Mouse (Mus musculus): ENCODE results near the gene Mmp15.

Gene Mmp15

DNA sequence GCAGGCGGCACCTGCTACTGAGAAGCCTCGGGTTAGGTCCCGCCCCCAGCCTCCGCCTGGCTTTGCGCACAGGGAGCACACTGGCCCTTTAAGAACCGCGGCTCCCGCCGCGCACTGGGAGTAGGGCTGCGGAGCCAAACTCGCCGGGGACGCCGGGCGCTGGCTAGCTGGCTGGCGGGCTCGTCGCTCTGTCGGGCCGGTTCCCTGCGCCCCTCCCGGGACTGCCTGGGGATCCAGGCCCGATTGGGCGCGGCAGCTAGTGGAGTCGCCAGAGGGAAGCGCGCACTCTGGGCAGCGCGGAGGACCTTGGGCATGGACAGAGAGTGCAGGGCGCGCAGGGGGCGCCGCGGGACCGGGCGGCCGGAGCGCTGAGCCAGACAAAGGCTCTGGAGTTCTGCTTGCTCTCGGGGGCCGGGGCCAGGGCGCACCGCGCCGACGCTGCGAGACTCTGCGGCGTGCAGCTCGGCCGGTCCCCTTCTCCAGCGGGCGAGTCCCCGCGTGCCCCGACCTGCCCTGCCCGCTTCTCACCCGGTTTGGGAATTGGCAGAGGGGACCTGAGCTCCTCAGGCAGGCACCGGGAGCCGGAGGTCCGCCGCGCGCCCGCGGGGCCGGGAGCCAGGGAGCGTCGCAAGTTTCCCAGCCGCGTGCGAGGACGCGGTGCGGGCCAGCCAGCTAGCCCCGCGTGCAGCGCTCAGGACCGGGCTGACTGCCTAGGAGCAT is at the start of gene Mmp15:
Mmp15 (plus strand) TSS at position 118 of the 720 bp plus-strand sequence.
- DNase-seq (ENCODE audit: low read depth, low spot score) = no peak

DNA sequence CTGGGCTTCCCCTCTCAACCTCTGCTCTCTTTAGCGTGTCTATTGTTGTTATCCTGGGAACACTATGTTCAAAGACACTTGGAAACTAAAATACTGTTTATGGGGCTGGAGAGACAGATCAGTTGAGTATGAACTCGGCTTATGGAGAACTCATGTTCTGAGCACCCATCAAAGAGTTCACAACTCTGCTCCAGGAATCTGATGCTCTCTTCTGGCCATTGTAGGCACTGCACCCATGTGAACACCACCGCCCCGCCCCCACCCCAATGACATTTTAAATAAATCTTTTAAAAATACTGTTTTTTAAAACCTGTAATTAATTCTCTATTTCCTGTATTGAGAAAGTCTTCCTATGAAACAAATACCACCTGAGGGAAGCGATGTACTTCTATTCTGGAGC is 49.7 kb upstream of the Mmp15 start:
- DNase-seq (ENCODE audit: low read depth, low spot score) = no peak

DNA sequence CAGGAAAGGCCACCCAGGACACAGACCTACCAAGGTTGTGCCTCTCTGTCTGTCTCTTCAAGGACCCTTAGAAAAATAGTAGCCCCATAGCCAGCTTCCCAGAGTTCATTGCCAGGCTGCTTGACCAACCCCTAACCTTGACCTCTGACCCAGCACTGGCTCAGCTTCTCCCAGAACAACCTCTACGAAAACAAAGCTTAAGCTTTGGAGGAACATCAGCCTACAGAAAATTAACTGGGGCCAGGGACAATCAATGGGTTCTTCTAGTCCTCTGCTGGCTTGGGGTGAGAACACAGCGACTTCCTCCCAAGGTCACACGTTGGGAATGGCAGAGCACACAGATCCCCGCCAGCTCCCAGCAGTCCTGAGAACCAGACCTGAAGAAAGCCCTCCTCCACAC is 46.5 kb upstream of the Mmp15 start:
- DNase-seq (ENCODE audit: low read depth, low spot score) = no peak

DNA sequence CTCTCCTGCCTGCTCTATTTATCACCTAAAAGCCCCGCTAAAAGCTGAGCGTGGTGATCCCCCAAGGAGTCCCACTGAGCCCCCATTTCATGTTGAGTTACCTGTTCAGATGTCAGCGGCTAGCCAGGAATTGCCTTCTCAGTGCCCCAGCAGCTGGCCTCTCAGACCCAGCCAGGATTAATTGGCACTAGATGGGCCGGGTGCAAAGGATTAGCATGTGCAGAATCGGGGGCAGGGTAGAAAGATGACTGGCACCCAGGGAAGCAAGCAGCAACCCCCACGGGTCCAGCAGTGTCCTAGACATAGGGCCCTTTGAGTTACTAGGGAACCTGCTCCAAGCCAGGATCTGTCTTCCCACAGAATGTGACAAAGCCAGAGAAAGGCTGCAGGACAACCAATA is 45.6 kb upstream of the Mmp15 start, which contains the start of gene Cngb1:
Cngb1 (minus strand) TSS at position 155 of the 400 bp plus-strand sequence.
- no peak for DNase-seq (ENCODE audit: low read depth, low spot score)

DNA sequence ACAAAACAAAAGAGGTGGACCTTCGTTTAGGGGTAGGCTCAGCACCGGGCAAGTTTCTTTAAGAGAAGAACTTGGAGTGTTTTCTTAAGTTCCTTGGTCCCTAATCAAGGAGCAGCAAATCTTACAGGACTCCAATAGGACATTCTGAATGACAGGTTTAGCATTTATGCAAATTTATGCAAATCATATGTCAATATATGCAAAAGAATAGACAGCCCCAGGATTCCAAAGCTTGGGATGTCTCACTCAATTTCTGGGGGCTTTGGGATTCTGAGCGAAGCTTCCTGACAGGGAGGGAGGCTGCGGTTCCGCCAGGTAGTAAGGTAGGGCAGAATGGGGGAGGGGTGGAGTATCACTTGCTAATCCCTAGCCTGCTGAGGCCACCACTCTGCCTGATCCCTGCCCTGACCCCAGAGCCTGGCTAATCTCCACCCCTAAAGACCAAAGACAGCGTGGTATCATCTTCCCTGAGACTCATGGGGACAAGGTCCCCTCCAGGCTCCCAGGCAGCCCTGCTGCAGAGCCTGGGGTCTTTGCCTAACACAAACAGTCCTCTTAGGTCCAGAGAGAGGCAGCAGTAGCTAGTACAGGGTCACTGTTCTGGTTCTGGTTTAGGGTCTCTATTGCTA is 41.6 kb upstream of the Mmp15 start, which contains the start of gene Tepp:
Tepp (plus strand) TSS at position 225 of the 629 bp plus-strand sequence.
- no peak for DNase-seq (ENCODE audit: low read depth, low spot score)

DNA sequence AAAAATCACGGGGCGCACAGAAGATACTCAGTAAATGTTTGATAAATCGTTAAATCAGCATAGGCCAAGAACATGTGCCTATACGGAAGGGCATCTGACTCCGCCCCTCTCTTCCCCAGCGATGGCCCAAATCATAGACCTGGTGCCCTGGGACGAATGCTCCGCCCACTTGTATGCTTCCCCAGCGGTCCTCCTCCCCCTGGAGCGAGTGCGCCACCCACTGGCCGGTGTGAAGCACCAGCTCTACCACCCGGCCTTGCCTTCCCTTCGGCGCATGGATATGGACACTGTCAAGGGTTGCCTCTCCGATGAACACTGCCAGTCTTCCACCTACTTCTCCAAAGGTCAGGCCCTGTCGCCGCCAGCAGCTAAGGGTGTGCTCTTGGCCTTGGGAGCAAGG is 39.2 kb upstream of the Mmp15 start:
- no peak for DNase-seq (ENCODE audit: low read depth, low spot score)

DNA sequence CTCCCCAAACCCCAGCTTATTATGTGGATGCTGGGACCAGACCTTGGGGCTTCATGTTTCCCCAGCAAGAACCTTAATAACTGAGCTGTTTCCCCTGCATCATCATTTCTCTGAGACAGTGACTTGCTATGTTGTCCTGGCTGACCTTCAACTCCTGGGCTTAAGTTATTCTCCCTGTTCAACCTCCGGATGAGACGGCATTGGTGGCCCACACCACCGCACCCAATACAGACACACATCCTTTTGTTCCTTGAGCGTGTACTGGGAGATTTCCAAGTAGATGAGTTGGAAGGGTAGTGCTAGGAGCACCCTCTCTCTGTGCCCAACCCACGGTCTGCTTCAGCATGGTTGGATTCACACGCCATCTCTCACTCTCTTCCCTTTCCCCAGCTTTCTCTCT is 38.2 kb upstream of the Mmp15 start:
- DNase-seq (ENCODE audit: low read depth, low spot score) = no peak

DNA sequence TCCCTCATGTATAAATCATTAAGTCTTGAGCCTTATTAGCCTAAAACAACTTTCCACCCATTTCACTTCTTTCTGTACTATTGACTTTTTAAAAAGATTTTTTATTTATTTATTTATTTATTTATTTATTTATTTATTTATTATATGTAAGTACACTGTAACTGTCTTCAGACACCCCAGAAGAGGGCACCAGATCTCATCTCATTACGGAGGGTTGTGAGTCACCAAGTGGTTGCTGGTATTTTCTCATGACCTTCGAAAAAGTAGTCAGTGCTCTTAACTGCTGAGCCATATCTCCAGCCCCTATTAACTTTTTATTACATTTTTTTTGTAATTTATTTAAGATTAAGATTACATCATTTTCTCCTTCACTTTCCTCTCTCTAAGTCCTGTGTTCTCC is 37.4 kb upstream of the Mmp15 start:
- DNase-seq (ENCODE audit: low read depth, low spot score) = no peak

DNA sequence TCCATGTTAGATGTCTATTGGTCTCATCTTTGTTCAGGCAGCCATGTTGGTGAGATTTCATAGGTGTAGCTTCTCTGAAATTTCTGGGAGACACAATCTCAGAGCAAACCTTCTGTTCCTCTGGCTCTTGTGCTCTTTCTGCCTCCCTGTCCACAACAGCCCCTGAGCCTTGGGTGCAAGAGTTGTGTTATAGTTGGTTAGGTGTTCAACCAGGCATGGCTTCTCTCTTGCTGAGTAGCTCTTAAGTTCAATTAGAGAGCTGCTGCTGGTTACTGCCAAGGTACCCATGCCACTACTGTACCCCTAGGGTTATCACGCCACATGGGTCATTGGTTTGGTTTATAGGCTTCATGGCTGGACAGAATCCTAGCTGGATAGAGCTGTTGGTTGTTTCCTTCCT is 36.7 kb upstream of the Mmp15 start:
- DNase-seq (ENCODE audit: low read depth, low spot score) = no peak

DNA sequence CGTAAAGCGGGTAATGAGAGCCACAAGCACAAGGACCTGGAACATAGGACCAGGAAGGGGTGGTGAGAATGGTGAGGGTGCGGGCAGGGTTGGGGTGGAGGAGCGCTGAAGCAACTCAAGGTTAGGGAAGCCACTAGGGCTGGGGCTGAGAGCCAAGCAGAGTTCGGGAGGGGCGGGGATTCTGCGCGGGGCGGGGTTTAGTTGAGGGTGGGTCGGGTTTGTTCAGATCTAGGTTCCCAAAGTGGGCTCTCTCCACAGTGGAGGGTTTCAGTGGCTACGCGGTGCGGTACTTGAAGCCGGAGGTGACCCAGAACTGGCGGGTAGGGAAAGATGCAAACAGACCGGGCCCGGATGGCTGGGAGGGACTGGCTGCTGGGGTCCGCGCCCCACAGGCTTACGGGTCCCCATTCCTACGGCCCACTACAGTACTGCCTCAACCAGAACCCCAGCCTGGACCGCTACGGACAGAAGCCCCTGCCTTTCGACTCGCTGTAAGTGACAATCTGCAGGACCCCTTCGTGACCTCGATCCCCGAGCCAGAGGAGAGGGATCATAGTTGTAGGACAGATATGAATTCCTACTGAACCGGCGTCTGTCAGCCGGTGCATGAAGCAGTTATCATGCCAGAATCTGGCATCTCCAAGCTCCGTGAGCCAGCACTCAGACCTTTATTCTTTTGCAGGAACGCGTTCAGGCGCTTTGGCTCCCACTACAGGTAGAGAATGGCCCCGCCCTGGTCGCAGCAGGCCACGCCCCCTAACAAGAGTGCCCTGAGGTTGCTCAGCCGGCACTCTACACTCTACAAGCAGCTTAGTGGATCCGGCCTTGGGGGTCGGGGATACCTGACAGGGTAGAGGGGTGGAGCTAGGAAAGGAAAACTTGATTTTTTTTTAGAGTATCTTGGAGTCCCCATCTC is 31.6 kb upstream of the Mmp15 start:
- DNase-seq (ENCODE audit: low read depth, low spot score) = no peak

DNA sequence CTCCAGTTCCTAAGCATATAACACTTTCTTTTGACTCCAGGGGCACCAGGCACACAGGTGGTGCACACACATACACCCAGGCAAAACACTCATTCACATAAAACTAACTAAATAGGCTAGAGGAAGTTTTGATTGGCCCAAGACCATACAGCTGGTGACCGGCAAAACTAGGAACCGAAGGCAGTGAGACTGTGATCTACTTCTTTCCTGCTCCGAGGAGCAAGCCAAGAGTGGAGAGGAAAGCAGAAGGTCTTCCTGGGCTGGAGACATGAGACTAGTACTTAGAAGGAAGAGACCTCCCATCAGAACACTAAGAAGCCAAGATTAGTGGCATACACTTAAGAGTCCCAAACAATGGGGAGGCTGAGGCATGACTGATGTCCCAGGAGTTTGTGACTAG is 28.9 kb upstream of the Mmp15 start:
- DNase-seq (ENCODE audit: low read depth, low spot score) = no peak

DNA sequence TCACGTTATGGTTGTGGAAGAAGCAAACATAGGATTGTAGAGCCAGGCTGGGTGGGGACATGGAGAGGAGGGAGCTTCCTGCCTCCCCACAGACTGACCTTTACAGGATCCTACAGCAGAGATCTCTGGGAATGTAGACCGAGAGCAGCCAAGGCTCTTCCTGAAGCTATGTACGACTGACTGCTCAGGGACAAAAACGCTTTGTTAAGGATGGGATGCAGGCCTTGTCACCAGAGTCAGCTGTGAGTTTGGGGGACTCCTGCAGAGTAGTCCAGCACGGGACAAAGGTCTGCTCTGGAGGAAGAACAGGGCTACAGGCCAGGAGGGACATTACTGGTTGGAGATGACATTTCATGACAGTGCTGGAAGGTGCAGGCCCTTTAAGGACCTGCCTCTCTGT is 27.4 kb upstream of the Mmp15 start:
- no peak for DNase-seq (ENCODE audit: low read depth, low spot score)

DNA sequence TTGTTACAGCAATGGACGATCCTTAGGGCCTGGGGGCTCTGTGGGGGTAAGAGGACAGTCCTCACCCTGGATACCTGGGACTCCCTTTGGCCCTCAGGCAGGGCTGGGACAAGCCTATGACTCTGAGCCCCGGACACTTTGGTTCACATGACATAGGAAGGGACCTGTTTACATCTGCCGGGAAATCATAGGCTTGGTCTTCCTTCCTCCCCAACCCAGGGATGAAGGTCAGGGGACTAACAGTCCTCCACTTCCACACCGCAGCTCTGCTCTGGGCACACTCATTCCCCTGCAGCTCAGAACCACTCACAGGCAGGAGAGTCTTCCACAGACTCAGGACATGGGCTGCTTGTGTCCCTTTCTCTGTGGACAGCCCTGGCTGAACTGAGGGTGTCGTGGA is 25.2 kb upstream of the Mmp15 start:
- DNase-seq (ENCODE audit: low read depth, low spot score) = no peak

DNA sequence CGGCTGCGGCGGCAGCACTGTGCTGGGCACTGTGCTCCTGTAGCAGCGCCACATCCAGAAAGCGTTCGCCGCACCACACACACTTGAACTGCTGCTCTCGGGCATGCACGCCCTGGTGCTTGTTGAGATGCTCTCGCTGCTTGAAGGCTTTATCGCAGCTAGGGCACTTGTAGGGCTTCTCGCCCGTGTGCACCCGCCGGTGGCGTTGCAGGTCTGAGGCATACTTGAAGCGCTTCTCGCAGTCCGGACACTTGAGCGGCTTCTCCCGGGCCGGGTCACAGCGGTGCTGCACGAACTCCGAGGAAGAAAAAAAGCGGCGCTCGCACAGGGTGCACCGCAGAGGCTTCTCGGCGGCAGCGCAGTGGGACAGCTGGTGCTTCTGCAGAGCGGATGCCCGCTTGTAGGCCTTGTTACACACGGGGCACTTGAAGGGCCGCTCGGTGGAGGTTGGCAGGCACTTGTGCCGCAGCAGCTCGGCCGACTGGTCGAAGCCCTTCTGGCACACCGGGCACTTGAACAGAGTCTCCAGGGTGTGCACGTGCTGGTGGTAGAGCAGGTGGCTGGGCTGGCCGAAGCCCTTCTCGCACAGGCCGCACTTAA is 24.1 kb upstream of the Mmp15 start:
- DNase-seq (ENCODE audit: low read depth, low spot score) = no peak

DNA sequence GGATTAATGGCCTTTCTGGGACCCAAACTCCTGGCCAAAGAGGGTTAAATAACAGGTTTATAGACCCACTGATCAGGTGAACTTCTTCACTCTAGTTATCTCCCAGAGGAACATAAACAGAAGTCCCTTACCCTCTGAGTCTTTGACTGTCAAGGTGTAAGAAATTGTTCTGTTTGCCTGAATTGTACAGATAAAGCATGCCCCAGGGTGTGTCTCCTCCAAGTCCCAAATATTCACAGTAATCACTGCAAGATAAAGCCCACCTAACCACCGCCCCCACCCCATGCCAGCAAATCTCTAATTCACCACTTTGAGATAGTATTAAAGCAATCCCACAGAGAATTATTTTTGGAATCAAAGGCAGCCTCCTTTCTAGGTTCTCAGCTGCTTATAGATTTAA is 21.7 kb upstream of the Mmp15 start:
- DNase-seq (ENCODE audit: low read depth, low spot score) = no peak

DNA sequence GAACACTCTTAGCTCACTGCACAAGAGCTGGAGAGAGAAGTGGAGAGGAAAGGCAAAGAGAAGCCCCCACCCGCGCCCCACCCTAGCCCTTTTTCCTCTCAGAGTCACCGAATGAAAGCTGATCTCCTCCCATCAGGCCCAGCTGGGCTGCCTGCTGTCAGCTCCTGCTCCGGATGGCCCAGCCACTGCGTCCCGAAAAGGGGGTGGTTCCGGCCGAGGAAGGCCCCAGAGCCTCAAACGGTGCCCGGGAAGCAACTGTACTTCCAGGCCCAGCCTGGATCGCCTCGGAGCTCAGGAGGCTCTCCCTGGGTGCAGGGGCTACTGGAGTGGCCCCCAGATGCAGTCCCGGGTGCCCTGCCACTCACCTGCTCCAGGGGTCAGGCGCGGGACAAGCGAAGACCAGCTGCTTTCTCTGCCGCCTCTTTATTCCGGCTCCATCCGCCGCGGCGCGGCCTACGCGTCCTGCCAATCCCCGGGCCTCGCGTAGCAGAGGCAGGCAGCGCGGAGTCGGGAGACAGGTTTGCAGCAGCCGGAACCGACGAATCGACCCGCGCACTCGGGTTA is 20.8 kb upstream of the Mmp15 start:
- no peak for DNase-seq (ENCODE audit: low read depth, low spot score)

DNA sequence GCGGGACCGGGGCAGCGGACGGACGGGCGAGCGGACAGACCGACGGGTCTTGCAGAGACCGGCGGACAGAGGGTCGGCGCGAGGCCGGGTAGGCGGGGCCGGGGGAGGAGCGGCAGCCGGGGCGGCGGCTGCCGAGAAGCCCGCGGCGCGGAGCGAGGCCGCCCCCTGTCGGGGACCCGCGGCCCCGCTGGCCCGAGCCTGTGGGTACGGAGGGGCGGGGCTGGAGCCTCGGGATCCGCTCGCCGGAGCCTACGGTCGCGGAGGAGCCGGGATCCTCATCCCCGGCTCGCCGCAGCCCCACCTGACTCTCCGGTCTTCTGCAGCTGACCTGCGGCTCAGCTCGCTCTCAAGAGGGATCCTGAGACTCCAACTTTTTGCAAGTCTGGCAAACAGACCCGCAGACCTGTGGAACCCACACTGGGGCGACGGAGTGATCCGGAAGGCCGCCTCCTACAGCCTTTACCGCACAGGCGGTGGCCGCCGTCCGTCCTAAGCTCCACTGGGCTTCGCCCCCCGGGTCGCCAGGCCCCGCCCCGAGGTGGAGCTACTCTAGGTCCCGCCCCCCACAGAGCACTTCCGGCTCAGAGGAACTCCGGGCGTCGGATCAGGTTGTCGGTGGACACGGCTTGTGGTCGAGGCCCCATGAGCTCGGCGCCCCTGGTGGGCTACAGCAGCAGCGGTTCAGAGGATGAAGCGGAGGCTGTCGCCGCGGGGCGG is 20.2 kb upstream of the Mmp15 start, which contains the start of the genes Zfp319 and Usb1:
Zfp319 (minus strand) TSS at position 231 of the 717 bp plus-strand sequence.
Usb1 (plus strand) TSS at position 565 of the 717 bp plus-strand sequence.
- DNase-seq (ENCODE audit: low read depth, low spot score) = peak; percentile 81

DNA sequence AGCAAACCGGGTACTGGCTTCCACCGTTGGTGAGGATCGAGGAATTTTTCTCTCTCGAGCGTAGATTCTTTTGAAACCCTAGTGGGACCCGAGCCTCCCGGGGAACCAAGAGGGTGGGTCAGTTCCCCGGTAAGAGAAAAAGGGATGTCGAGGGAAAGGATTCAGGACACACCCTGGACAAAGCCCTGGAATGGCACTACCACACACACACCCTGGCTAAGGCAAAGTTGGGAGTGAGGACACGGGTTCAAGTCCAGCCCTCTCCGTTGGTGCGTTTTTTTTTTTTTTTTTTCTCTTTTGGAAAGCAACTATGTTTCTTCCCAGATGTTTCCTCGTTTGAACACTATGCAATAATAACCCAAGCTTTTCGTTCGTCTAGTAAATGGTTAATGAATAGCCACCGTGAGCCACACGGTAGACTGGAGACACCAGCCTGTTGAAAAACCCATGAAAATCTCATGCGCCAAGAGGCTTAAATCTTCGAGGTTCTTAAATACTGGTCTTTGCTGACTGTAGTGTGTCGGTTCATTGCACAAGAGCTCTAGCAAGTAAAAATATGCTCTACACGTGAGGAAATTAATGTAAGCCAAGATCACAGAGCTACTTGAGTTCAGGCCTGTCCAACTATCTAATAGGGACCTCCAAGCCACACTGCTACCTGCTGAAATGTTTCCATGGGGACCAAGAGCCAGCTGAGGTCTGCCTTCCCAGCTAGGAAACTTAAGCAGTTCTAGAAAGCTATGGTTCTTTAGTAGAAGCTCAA is 19.4 kb upstream of the Mmp15 start:
- no peak for DNase-seq (ENCODE audit: low read depth, low spot score)

DNA sequence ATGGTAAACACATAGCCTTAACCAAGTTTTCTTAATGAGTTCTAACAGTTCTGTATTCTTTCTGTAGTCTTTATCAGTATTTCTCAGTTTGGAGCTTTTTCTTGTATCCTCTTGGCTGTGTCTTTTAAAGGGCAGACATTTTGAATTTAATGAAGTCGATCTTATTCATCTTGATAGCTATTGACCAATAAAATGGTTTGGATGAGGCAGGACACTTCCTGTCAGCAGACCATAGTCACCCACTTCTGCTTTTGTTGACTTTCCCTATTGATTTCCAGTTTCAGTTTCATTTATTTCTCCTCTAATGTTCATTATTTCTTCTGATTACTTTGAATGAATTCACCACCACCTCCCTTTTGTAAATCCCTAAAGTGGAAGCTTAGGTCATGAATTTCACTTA is 16.4 kb upstream of the Mmp15 start:
- no peak for DNase-seq (ENCODE audit: low read depth, low spot score)

DNA sequence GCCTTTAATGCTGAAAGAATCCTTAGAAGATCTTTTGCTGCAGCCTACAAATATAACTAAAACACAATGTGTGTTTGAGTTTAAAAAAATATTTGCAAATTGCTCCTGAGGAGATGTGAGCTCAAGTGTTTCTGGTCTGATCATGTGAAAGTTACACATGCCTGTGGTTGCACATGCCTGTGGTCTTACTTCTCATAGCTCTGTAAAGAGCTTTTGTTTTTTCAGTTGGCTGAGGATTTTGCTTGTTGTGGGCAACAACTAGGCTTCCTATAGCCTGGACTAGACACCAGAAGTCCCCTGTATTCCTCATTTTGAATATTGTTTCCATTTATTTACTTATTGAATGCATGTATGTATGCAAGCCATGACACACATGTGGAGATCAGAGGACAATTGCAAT is 15.7 kb upstream of the Mmp15 start:
- DNase-seq (ENCODE audit: low read depth, low spot score) = no peak
